Mouse (Mus musculus) adipocyte (in vitro differentiated cells): ENCODE results near the gene Gm7029.
"Not testable (repeated sequence)": the region's sequence is repeated elsewhere in the genome, so short reads cannot be mapped to it uniquely, and the experiment has no call there.

Source experiments
- DNase-seq: peaks from one replicate; pipeline ENCODE4 v3.0.0-alpha.2; 2016; ENCODE audit warnings: low spot score

The Gm7029 gene

GRCm38 (mm10) chr17:33891892-33892291 is 18.3 kb downstream of the Gm7029 start:
- DNase-seq: not testable (repeated sequence)

DNA sequence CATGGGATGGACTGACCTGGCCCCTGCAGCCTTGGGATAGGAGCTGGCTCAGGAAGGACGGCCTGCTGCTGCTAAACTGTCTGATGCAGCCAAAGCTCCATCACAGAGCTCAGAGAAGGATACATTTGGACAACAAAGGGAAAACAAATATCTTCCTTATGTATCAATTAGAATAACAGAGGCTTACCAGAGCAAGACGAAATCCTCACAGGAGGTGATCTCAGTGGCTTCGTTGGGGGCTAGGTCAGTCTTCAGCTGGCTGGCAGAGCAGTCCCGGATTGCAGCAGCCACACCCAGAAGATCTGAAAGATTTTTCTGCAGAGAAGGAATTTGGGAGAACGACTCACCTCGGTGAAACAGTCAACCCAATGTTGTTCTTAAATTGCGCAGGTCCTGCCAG is 18.8 kb downstream of the Gm7029 start:
- no peak for DNase-seq

GRCm38 (mm10) chr17:33893011-33893410 is 19.4 kb downstream of the Gm7029 start:
- DNase-seq: not testable (repeated sequence)

GRCm38 (mm10) chr17:33897114-33897794 is 23.6 kb downstream of the Gm7029 start:
- peak; percentile 95 for DNase-seq

- DNase-seq: peak; percentile 47
These were observed 24.6 kb downstream of the Gm7029 start for GRCm38 (mm10) chr17:33898193-33898592.

- DNase-seq: no peak
These were observed 26.0 kb downstream of the Gm7029 start for GRCm38 (mm10) chr17:33899642-33900041.

- no peak for DNase-seq
These were observed 26.8 kb downstream of the Gm7029 start for GRCm38 (mm10) chr17:33900281-33900988.

- DNase-seq: no peak
These were observed 27.3 kb downstream of the Gm7029 start for GRCm38 (mm10) chr17:33900989-33901314.

DNA sequence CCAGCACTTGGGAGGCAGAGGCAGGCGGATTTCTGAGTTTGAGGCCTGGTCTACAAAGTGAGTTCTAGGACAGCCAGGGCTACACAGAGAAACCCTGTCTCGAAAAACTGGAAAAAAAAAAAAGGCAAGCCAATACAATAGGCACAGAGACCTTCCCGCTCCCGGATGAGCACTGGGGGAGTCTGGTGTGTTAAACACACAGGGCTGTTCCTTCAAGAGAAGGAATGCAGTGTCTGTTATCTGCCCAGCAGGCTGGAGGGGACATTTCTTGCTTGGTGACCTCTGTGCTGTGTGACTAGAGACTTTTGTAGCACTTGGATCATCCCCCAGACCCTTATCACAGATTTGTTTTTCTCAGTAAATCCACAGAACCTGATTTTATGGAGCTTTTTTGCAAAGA is 28.0 kb downstream of the Gm7029 start:
- peak; percentile 70 for DNase-seq

DNA sequence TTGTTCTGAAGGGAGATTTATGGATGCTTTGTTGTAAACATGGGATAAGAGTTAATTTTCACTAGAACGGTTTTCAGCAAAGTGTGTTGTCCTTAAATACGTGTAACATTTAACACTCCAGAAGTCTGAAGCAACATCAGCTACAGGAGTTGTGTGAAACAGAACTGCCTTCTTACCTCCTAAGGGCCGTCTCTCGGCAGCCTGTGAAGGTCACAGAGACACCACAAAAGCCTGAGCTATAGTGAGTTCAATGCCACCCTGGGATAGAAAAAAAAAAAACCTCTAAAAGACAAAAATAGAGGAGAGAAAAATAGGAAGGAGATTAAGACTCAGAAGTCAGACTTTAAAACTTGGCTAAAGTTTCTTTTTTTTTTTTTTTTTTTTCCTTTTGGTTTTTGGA is 28.4 kb downstream of the Gm7029 start:
- DNase-seq: no peak

GRCm38 (mm10) chr17:33902491-33902890 is 28.9 kb downstream of the Gm7029 start:
- DNase-seq: no peak

GRCm38 (mm10) chr17:33903911-33904651 is 30.4 kb downstream of the Gm7029 start:
- not testable (repeated sequence) for DNase-seq

DNA sequence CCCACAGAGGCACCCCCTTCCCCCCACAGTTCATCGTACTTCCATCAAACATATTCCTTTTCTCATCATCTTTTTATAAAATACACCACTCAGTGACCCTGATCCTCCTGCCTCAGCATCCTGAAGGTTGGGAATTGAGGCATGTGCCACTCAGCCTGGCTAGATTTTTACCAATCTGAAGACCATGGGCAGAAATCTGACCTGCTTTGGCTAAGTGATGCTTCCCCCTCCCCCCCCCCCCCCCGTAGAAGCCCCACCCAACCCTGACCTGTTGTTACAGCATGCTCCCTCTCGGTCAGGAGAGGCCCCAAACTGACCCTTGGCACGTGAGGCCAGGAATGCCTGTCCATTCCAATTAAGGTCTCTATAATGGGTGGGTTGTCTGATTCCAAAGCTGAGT is 31.2 kb downstream of the Gm7029 start, which contains the start of gene Platr17:
Platr17 (plus strand) TSS at position 301 of the 400 bp plus-strand sequence.
- not testable (repeated sequence) for DNase-seq

GRCm38 (mm10) chr17:33908331-33909076 is 34.9 kb downstream of the Gm7029 start:
- peak; percentile 45 for DNase-seq

DNA sequence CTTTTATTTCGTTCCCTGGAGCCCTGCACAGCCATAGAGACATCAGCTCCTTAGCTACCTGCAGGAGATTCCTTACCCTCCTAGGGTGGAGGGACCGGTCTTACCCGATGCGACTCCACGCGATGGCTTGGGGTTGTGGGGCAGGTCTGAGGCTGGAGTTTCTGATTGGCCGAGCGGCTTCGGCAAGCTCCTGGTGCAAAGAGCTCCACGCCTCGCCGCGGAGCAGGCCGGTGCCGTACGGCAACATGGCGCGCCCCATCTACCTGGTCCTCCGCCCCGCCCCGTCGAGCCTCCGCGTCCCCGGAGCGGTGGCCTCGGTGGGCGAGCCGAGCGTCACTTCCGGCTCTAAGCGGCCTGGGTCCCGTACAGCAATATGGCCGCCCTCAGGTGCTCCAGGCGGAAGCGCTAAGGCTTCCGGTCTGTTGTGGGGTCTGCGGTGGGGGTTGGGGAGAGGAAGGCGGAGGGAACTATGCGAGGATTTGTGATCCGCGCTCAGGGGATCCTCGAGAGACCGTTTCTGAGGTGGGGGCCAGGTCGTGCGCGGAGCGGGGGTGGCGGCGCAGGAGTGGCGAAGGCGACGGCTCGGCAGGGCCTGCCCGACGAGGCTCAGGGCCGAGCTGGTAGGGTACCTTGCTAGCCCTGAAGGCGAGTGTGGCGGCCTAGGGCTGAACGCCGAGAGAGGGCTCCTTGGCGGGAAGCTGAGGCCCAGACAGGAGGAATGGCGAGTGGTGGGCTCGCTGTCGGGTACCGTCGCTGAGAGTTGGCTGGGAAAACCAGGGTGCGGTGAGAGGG is 35.6 kb downstream of the Gm7029 start, which contains the start of gene Daxx:
Daxx (plus strand) TSS at position 338 of the 792 bp plus-strand sequence.
- peak; percentile 98 for DNase-seq

GRCm38 (mm10) chr17:33909869-33910250 is 36.2 kb downstream of the Gm7029 start:
- DNase-seq: peak; percentile 88

DNA sequence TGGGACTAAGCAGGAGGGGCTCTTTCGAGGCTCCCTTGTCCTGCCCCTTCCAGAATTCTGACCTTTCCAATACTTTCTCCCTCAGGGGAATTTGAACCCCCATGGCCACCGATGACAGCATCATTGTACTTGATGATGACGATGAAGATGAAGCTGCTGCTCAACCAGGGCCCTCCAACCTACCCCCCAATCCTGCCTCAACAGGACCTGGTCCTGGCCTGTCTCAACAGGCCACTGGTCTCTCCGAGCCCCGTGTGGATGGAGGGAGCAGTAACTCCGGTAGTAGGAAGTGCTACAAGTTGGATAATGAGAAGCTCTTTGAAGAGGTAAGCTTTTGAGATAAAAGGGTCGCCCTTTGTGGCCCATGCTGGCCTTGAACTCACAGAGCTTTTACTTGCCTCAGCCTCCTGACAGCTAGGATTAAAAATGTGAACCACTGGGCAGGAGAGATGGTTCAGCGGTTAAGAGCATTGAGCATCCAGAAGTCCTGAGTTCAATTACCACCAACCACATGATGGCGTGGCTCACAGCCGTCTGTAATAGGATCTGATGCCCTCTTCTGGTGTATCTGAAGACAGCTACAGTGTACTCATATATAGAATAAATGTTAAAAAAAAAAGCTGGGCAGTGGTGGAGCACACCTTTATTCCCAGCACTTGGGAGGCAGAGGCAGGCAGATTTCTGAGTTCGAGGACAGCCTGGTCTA is 36.9 kb downstream of the Gm7029 start:
- DNase-seq: peak; percentile 49

DNA sequence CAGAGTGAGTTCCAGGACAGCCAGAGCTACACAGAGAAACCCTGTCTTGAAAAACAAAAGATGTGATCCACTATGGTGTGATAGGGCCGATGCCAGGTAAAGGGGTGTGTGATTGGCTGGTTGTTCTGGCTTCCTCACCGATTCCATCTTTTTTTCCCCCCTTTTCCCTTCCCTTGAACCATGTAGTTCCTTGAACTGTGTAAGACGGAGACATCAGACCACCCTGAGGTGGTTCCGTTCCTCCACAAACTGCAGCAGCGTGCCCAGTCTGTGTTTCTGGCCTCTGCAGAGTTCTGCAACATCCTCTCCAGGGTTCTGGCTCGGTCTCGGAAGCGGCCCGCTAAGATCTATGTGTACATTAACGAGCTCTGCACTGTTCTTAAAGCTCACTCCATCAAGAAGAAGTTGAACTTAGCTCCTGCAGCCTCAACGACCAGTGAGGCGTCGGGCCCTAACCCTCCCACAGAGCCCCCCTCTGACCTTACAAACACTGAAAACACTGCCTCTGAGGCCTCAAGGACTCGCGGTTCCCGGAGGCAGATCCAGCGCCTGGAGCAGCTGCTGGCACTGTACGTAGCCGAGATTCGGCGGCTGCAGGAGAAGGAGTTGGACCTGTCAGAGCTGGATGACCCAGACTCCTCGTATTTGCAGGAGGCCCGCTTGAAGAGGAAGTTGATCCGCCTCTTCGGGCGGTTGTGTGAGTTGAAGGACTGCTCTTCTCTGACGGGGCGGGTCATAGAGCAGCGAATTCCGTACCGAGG is 37.6 kb downstream of the Gm7029 start:
- no peak for DNase-seq

DNA sequence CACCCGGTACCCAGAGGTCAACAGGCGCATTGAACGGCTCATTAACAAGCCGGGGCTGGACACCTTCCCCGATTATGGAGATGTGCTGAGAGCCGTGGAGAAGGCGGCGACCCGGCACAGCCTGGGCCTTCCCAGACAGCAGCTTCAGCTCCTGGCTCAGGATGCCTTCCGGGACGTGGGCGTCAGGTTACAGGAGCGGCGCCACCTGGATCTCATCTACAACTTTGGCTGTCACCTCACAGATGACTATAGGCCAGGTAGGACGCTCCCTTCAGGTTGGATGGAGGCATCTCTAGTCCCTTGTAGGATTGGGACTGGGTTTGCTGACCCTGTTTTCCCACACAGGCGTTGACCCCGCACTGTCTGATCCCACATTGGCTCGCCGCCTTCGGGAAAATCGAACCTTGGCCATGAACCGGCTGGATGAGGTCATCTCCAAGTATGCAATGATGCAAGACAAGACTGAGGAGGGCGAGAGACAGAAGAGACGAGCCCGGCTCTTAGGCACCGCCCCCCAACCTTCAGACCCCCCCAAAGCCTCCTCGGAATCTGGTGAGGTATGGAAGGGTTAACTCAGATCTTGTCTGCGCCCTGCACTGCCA is 38.3 kb downstream of the Gm7029 start:
- DNase-seq: no peak
